Comparison of ENCODE assay signal across 8 mouse cellular contexts in genomic region chr12:35046999-35047319, GRCm38 (mm10). TPM values are rescaled to one million over a fixed set of nuclear protein-coding genes. Genes with fewer than 3 reads are reported as not detected.
A peak's percentile ranks its signal among the peaks of the same experiment; 100 is the strongest.
DNase-seq lines count a peak whose midpoint lies in the region; ATAC-seq lines count a peak whose summit lies in the region.

TSS of gene Snx13 (plus strand) at chr12:35047186.

- ATAC-seq in hindbrain, embryonic 15.5 days (ENCODE audit: low FRiP score, low read depth): peak; percentile 99

- peak within 1 kb of the TSS; percentile 94 for H3K4me3 ChIP-seq in hindbrain, embryonic 15.5 days

- H3K4me2 ChIP-seq in hindbrain, embryonic 15.5 days: peak within 1 kb of the TSS; percentile 69

- peaks cover 8% of the 10 kb centered on the region; the same call in 1 of the 2 replicates for H3K27me3 ChIP-seq in hindbrain, embryonic 15.5 days

- peak within 1 kb of the TSS; percentile 94 for H3K27ac ChIP-seq in hindbrain, embryonic 15.5 days (replicated peaks)

- peaks cover 26% of the 10 kb centered on the region for H3K4me1 ChIP-seq in hindbrain, embryonic 15.5 days (replicated peaks)

- no peaks in the 10 kb centered on the region for H3K9me3 ChIP-seq in hindbrain, embryonic 15.5 days

- peak within 1 kb of the TSS; percentile 89 for H3K9ac ChIP-seq in hindbrain, embryonic 15.5 days

- peak; percentile 89 for DNase-seq in T-cell, adult 2 months (ENCODE audit: low spot score)
- peak; percentile 91 to 95 for DNase-seq in cerebellum, postnatal 25 days
- peak; percentile 86 to 89 for DNase-seq in frontal cortex, postnatal 36 days (ENCODE audit: low spot score in 2 of 2)
- peak; percentile 83 to 92 for DNase-seq in left cerebral cortex, adult 18-20 months (ENCODE audit: low spot score in 2 of 2)
- peak; percentile 91 to 95 for DNase-seq in lung, postnatal 4 days
- DNase-seq in retina, postnatal 1 day: peak; percentile 96
- DNase-seq in urinary bladder, adult 18-20 months (ENCODE audit: low spot score in 2 of 2): peak; percentile 78 to 85

- no peaks in the 10 kb centered on the region for H3K36me3 ChIP-seq in hindbrain, embryonic 15.5 days

- WGBS in hindbrain, embryonic 15.5 days: under 1% methylated on average over 50 of the region's 51 CpGs

RNA-seq across cellular contexts. Expression of gene Snx13, which starts in this region (rescaled TPM):
- polyA plus RNA-seq in hindbrain, embryonic 15.5 days (2015; fragmentation: Nextera tagmentation; extraction: Ambion mirVana): 28.6 and 32.2 TPM in 2 replicates
- 10 to 100 TPM; 65.2 to 68.8 TPM for total RNA-seq in left cerebral cortex, adult 18-20 months (2021)

Comparison
In these comparisons a context has a peak if more than half of its experiments do, and no peak if none do; other contexts are left out.
1. Peak in every context shown above with its lines: DNase-seq, ATAC-seq, H3K4me3 ChIP-seq and H3K27ac ChIP-seq.